Mouse (Mus musculus) erythroid progenitor cell, adult 5-6 weeks (primary cell): ENCODE data around the gene Abca1. TPM values are rescaled to one million over a fixed set of nuclear protein-coding genes. Genes with fewer than 3 reads are reported as not detected.

Experiments used
- ATAC-seq: replicated peaks from 2 replicates; pipeline ENCODE4 v1.8.0; 2016; ENCODE audit warnings: moderate number of reproducible peaks, mild to moderate bottlenecking, moderate TSS enrichment, inconsistent platforms; ENCODE audit not compliant: poor library complexity, low FRiP score, severe bottlenecking
- total RNA-seq, 2 experiments: library from RNA; stranded (forward) in 1 of 2; stranded (reverse) in 1 of 2; fragments of 150-400 nt in 1 of 2; fragments of 186-747, 209-891 nt in 1 of 2; gene quantifications; 2 replicates each; pipeline versions ENCODE4 v1.2.3 to v1.2.4; 2015 to 2017; ENCODE audit warnings: low replicate concordance in 2 of 2

Gene Abca1
- total RNA-seq, 2 experiments from 2014 or later, result 1.3 to 2.8 TPM

- ATAC-seq, result no peak
Observed at GRCm38 (mm10) chr4:53094850-53095249, 64.8 kb downstream of the Abca1 start.

- ATAC-seq, result no peak
Observed at GRCm38 (mm10) chr4:53094331-53094730, 65.4 kb downstream of the Abca1 start.

- ATAC-seq, result no peak
Observed at GRCm38 (mm10) chr4:53093615-53094014, 66.1 kb downstream of the Abca1 start.

- ATAC-seq, result no peak
Observed at GRCm38 (mm10) chr4:53089641-53090040, 70.1 kb downstream of the Abca1 start.

GRCm38 (mm10) chr4:53088999-53089398 is 70.7 kb downstream of the Abca1 start:
- no peak for ATAC-seq

GRCm38 (mm10) chr4:53086636-53087035 is 73.1 kb downstream of the Abca1 start:
- ATAC-seq, result no peak

- ATAC-seq, result no peak
Observed at GRCm38 (mm10) chr4:53085634-53086033, 74.1 kb downstream of the Abca1 start.

- no peak for ATAC-seq
Observed at GRCm38 (mm10) chr4:53083071-53083470, 76.6 kb downstream of the Abca1 start.

- ATAC-seq, result no peak
Observed at GRCm38 (mm10) chr4:53082451-53082850, 77.2 kb downstream of the Abca1 start.

- ATAC-seq, result no peak
Observed at GRCm38 (mm10) chr4:53081851-53082250, 77.8 kb downstream of the Abca1 start.

- ATAC-seq, result no peak
Observed at GRCm38 (mm10) chr4:53080290-53080689, 79.4 kb downstream of the Abca1 start.

GRCm38 (mm10) chr4:53078793-53079310 is 80.8 kb downstream of the Abca1 start:
- ATAC-seq, result no peak

GRCm38 (mm10) chr4:53076788-53077350 is 82.8 kb downstream of the Abca1 start:
- ATAC-seq, result no peak

- no peak for ATAC-seq
Observed at GRCm38 (mm10) chr4:53073025-53073424, 86.7 kb downstream of the Abca1 start.

GRCm38 (mm10) chr4:53062301-53063008 is 97.2 kb downstream of the Abca1 start:
- no peak for ATAC-seq

GRCm38 (mm10) chr4:53046238-53047022 is 113.3 kb downstream of the Abca1 start:
- no peak for ATAC-seq

- no peak for ATAC-seq
Observed at GRCm38 (mm10) chr4:53045807-53046206, 113.9 kb downstream of the Abca1 start.

- no peak for ATAC-seq
Observed at GRCm38 (mm10) chr4:53043819-53044218, 115.9 kb downstream of the Abca1 start.

GRCm38 (mm10) chr4:53030326-53030948 is 129.3 kb downstream of the Abca1 start:
- ATAC-seq, result no peak

GRCm38 (mm10) chr4:53027811-53028210 is 131.9 kb downstream of the Abca1 start:
- no peak for ATAC-seq
